Mouse (Mus musculus): ENCODE measurements at regions not wholly inside any gene's neighbourhood (a gene's known extent, or its start where the extent isn't known, plus 50 kb on each side); places are given as distances from the start of the nearest gene placed in this dataset.
A peak's percentile ranks its signal among the peaks of the same experiment; 100 is the strongest.

DNA sequence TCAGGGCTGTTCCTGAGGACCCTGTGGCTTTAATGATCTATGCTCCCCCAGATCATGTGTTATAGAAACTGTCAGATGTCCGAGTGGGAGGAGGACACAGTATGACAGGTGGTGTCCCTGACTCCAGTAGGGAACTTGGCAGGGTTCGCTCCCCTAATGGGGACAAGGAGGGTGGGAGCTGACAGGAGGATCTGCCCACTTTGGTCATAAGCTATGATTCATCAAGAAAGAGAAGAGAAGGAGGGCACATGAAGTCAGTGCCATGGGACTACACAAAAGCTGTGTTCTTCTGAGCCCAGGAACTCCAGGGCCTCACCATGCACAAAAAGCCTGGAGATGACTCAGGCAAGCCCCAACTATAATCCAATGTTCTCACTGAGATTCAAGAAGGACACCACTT lies 162.2 kb upstream of the Brinp1 start:
- no peak for DNase-seq (ENCODE audit: low read depth, low spot score)

DNA sequence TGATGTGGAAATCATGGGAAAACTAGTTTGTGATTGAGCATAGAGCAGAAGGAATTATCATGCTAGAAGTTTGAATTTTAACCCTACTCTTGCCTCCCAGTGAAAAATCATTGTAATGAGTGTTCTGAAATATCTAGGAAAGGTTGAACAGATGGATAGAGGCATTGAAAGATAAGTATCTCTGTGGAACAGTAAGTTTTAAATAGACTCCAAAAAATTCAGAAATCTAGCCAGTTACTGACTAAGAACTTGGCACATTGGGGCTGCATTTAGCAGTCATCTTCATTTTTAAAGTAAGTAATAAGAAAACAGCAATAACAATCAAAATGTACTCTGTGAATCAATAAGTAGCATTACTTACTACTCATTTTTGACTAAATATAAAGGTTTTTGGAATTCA lies 151.0 kb upstream of the Brinp1 start:
- DNase-seq (ENCODE audit: low read depth, low spot score) = no peak

DNA sequence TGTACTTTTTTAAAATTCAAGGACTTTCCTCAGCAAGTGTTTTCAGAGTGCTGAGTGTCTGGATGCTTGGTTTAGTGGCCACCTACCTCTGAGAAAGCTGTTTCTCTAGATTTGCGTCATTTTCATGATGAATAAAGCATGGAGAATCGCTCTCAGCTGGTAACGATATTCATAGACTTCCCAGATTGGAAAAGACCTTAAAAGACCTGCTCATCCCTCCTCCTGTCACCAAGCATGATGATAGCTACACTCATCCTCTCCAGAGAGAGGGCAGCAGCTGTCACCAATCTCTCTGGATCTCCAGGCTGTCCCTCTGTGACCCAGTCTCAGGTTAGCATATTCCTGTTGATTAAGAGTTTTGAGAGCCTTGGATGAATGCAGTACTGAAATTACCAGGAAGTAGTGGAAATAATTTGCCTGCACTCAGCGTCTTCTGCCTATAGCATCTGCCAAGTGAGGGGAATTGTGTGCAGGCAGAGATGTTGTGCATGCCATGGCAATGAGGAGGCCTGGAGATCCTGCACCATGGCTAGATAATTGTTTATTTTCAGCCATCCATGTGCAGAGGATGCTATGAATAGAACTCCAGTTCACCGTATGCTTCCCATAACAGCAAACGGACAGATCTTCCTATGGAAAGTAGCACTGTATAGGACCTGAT lies 141.7 kb upstream of the Brinp1 start:
- DNase-seq (ENCODE audit: low read depth, low spot score) = no peak

DNA sequence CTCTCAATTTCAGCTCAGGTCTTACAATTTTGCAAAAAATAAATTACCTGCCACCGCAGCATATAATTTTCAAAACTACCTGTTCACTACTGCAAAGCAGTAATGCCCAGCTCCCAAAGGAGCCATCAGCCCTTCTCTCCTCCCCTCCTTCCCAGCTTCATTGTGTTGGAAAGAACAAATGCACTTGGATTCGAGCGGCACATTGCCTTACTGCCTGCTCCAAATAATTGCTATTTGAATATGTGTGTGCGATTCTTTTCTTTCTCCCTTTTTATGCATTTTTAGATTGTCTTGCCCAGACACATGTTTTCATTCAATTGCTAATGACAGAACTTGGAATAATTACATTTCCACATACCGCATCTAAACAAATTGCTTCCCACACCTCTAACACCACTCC lies 123.9 kb upstream of the Brinp1 start:
- DNase-seq (ENCODE audit: low read depth, low spot score) = no peak

DNA sequence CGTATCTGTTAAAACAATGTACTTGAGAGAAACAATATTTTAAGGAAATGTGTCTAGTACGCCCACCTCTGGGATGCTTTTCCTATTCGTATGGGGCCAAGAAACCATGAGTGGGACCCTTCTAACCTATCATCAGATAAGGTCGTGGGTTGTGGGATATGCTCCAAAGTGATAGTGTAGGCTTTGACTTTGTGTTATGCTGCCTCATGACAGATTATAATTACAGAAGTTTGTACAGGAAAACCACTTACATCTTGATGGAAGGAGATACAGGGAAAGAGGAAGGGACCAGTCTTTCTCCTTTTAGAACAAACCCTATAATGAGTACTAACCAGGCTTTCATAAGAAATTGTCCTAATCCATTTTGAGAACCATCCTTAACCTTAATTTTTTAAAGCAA lies 123.1 kb upstream of the Brinp1 start:
- DNase-seq (ENCODE audit: low read depth, low spot score) = no peak

DNA sequence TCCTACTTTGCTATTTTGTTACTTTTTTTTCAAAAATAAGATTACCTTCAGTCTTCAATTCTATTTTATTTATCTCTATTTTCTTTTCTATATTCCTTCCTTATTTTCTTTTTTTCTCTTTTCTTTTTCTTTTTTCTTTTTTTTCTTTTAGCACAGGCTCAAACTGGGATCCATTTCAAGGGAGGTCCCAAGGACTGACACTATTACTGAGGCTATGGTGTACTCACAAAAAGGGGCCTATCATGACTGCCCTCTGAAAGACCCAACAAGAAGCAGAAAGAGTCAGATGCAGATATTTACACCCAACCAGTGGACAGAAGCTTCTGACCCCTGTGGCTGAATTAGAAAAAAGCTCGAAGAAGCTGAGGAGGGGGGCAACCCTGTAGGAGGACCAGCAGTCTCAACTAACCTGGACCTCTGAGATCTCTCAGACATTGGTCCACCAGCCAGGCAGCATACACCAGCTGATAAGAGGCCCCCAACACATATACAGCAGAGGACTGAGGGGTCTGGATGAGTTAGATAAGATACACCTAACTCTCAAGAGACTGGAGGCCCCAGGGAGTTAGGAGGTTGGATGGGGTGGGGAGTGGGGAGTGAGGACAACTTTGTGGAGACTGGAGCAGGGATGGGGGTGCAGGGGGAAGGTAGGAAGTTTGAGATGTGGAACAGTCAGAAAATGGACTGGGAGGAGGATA lies 85.6 kb upstream of the Brinp1 start:
- DNase-seq (ENCODE audit: low read depth, low spot score) = no peak

DNA sequence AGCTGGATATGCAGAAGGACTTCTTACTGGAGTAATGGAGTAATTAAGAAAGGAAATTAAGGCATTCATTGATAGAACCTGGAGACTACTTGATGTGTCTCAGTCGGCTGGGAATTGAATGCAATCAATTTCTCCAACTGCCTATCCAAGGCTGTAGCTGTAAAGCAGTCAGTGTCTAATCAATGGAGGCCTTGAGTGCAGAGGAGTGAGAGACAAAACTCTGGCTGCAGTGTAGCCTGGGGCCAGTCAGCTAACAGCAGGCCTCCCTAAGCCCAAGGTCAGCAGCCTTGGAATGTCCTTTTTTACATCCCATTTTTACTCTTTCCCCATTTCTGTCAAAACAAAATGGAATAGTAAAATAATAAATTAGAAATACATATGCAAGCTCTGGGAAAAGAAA lies 80.0 kb upstream of the Brinp1 start:
- peak; percentile 2 for DNase-seq (ENCODE audit: low read depth, low spot score)

DNA sequence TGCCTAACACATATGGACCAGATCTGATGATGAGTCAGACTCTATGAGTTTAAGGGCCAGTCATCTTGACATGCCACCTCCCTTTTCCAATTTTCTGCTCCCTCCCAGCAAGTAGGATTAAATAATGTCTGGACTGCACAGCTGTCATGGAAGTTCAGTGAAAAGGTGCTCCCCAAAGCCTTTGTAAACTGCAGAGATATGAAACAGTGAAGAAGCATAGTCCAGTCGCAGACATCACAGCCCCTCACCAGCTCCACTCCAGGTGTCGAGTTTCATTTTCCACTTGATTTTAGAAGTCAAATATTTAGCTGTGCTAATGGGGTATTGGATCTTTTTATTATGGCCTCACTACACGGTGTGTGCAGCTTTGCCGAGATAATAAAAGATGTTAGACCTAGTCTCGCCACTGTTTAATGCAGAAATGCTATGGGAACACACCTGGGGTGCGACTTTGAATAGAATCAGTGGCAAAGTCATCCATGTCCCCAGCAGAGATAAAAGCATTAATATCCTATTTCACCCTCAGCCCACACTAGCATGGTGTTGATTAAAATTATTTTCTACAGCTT lies 66.0 kb upstream of the Brinp1 start:
- no peak for DNase-seq (ENCODE audit: low read depth, low spot score)

DNA sequence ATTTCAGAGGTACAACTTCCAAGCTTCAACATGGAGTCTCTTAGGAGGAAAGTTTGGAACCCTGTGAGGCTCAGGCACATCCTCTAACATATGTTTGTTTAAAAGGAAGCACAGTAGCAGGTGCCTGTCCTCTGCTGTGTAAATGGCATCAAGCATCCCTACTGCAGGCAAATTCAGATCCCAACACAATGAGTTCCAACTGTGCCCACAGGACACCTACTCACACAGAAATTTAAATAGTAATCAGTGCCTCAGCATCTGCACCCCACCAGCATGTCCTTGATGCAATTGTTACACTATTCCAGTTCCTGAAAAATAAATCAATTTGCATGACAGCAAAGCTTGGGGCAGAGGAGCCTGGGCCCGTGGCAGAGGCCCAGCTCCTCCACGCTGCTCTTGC lies 61.2 kb upstream of the Brinp1 start:
- DNase-seq (ENCODE audit: low read depth, low spot score) = no peak
